Mouse (Mus musculus) stomach, embryonic 15.5 days (tissue): Measurements from ENCODE around the gene Gm10295. TPM values are rescaled to one million over a fixed set of nuclear protein-coding genes. Genes with fewer than 3 reads are reported as not detected.

Experiments used
- ATAC-seq: fragments of 200-750 bp; cut with Nextera tagmentation; 2 replicates; pipeline ENCODE4 v1.8.0; 2017; ENCODE audit warnings: low read depth, moderate number of reproducible peaks, moderate TSS enrichment; ENCODE audit not compliant: insufficient read depth, low FRiP score
- H3K27ac ChIP-seq: fragments of 300-500 bp; sonication (generic); 2 replicates; pipeline ENCODE4 v1.5.1; 2015; ENCODE audit warnings: mild to moderate bottlenecking, inconsistent platforms
- H3K27me3 ChIP-seq: fragments of 300-500 bp; sonication (generic); replicated peaks from 2 replicates; pipeline ENCODE4 v1.6.1; 2015; ENCODE audit warnings: inconsistent platforms
- H3K36me3 ChIP-seq: fragments of 300-500 bp; sonication (generic); 2 replicates; pipeline ENCODE4 v1.6.1; 2015; ENCODE audit warnings: inconsistent platforms
- H3K4me1 ChIP-seq: fragments of 300-500 bp; sonication (generic); 2 replicates; pipeline ENCODE4 v1.6.1; 2015; ENCODE audit warnings: inconsistent platforms
- H3K4me2 ChIP-seq: fragments of 300-500 bp; sonication (generic); 2 replicates; pipeline ENCODE4 v1.6.1; 2015; ENCODE audit warnings: mild to moderate bottlenecking, inconsistent platforms
- H3K4me3 ChIP-seq: fragments of 300-500 bp; sonication (generic); replicated peaks from 2 replicates; pipeline ENCODE4 v1.5.1; 2015; ENCODE audit warnings: inconsistent platforms
- H3K9ac ChIP-seq: fragments of 300-500 bp; sonication (generic); 2 replicates; pipeline ENCODE4 v1.6.1; 2015; ENCODE audit warnings: inconsistent platforms
- H3K9me3 ChIP-seq: fragments of 300-500 bp; sonication (generic); 2 replicates; pipeline ENCODE4 v1.6.1; 2016; ENCODE audit warnings: inconsistent platforms
- WGBS: fragments of 180-500 bp; shearing (Covaris S2); methylation state at CpG from one replicate; pipeline ENCODE4 v1.1.7; 2015; 5-methylcytosine and 5-hydroxymethylcytosine counted together
- polyA plus RNA-seq: library from polyadenylated mRNA; unstranded; fragments of >200 nt; fragmentation: Nextera tagmentation; extraction: Ambion mirVana; gene quantifications from 2 replicates; pipeline ENCODE4 v1.2.1, GENCODE M21; 2015

The Gm10295 gene
- polyA plus RNA-seq, 1 experiment from 2014 or later = not detected

GRCm38 (mm10) chr7:71379826-71380825 is 28.8 kb upstream of the Gm10295 start:
- H3K27ac ChIP-seq = peak overlapping the region; percentile 36; the same call in 1 of the 2 replicates
- H3K9ac ChIP-seq = no peak overlapping the region
- H3K4me1 ChIP-seq = peaks cover 12% of the 10 kb centered on the region
- no peaks in the 10 kb centered on the region for H3K9me3 ChIP-seq
- no peaks in the 10 kb centered on the region for H3K36me3 ChIP-seq
- H3K4me2 ChIP-seq = no peak overlapping the region; the same call in 1 of the 2 replicates
- 18% methylated on average over 18 of the region's 18 CpGs for WGBS
- no peak for ATAC-seq
- H3K27me3 ChIP-seq = no peaks in the 10 kb centered on the region
- no peak overlapping the region for H3K4me3 ChIP-seq

- peaks cover 5% of the 10 kb centered on the region; the same call in 1 of the 2 replicates for H3K4me1 ChIP-seq
- no peaks in the 10 kb centered on the region for H3K27me3 ChIP-seq
- no peak; the same call in 1 of the 2 replicates for ATAC-seq
- WGBS = 58% methylated on average over 18 of the region's 18 CpGs
- peak overlapping the region; percentile 21; the same call in 1 of the 2 replicates for H3K27ac ChIP-seq
- no peak overlapping the region for H3K9ac ChIP-seq
- no peak overlapping the region for H3K4me3 ChIP-seq
- H3K36me3 ChIP-seq = no peaks in the 10 kb centered on the region
- H3K4me2 ChIP-seq = no peak overlapping the region
- no peaks in the 10 kb centered on the region for H3K9me3 ChIP-seq
Measured at GRCm38 (mm10) chr7:71378812-71379760, 27.8 kb upstream of the Gm10295 start.

GRCm38 (mm10) chr7:71377983-71378382 is 26.7 kb upstream of the Gm10295 start:
- Histone ChIP-seq H3K4me2 (no peak overlapping the region), H3K27ac (no peak overlapping the region), H3K4me3 (no peak overlapping the region), H3K9me3 (no peaks in the 10 kb centered on the region), H3K36me3 (no peaks in the 10 kb centered on the region), H3K27me3 (no peaks in the 10 kb centered on the region), H3K9ac (no peak overlapping the region), H3K4me1 (no peaks in the 10 kb centered on the region)
- 59% methylated on average over 6 of the region's 6 CpGs for WGBS
- ATAC-seq = no peak

- no peak for ATAC-seq
- 32% methylated on average over 5 of the region's 5 CpGs for WGBS
- Histone ChIP-seq H3K9me3 (no peaks in the 10 kb centered on the region), H3K36me3 (no peaks in the 10 kb centered on the region), H3K4me1 (no peaks in the 10 kb centered on the region), H3K27me3 (no peaks in the 10 kb centered on the region), H3K27ac (no peak overlapping the region), H3K4me3 (no peak overlapping the region), H3K4me2 (no peak overlapping the region), H3K9ac (no peak overlapping the region)
Measured at GRCm38 (mm10) chr7:71374059-71374458, 22.8 kb upstream of the Gm10295 start.

DNA sequence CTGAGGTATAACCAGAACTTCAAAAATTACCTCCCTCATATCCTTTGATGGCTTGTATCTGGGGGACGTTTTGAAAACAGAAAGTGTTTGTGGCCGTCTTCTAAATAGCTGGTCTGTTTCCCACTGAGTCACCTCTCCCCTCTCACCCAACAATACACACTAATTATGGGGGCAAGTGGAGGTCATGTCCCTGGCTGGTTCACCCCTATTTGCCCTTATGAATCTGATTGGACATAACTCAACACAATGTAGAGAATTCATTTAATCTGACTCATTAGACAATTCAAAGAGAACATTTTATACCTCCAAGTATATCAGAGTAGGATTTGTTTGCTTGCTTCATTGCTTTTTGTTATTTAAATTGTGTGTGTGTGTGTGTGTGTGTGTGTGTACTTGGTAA is 20.6 kb upstream of the Gm10295 start:
- no peak overlapping the region for H3K9ac ChIP-seq

DNA sequence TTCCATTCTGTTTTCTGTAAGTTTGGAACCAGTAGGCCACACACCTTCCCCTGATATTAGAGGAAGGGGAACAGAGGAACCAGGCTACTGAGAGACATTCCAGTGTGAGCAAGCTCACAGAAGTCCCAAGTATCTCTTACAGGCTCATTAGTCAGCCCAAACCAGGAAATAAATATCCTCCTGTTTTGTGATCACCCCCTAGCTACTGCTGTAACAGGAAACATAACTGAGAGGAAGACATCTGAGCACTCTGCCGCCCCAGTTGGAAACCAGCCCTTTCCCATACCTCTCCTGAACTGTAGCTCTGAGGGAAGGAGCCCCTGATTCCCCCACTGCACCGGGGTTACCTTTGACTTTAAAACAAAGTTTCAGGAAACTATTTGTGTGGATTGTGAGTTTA is 19.5 kb upstream of the Gm10295 start:
- H3K4me3 ChIP-seq = no peak overlapping the region
- no peak overlapping the region for H3K27ac ChIP-seq
- no peak overlapping the region for H3K4me2 ChIP-seq
- no peaks in the 10 kb centered on the region for H3K27me3 ChIP-seq
- no peak for ATAC-seq
- no peaks in the 10 kb centered on the region for H3K36me3 ChIP-seq
- WGBS = 54% methylated on average over 2 of the region's 2 CpGs
- H3K9ac ChIP-seq = no peak overlapping the region
- no peaks in the 10 kb centered on the region for H3K9me3 ChIP-seq
- no peaks in the 10 kb centered on the region for H3K4me1 ChIP-seq

More for the DNA sequence above, 20.6 kb upstream of the Gm10295 start:
- no peaks in the 10 kb centered on the region for H3K27me3 ChIP-seq
- 47% methylated on average over 2 of the region's 2 CpGs for WGBS
- no peak overlapping the region for H3K4me3 ChIP-seq
- H3K27ac ChIP-seq = no peak overlapping the region
- no peaks in the 10 kb centered on the region for H3K9me3 ChIP-seq
- ATAC-seq = no peak
- H3K4me2 ChIP-seq = no peak overlapping the region
- no peaks in the 10 kb centered on the region for H3K36me3 ChIP-seq
- H3K4me1 ChIP-seq = no peaks in the 10 kb centered on the region

GRCm38 (mm10) chr7:71370128-71370527 is 18.8 kb upstream of the Gm10295 start:
- WGBS = 89% methylated on average over 3 of the region's 3 CpGs
- Histone ChIP-seq H3K9me3 (no peaks in the 10 kb centered on the region), H3K27ac (no peak overlapping the region), H3K9ac (no peak overlapping the region), H3K4me3 (no peak overlapping the region), H3K27me3 (no peaks in the 10 kb centered on the region), H3K4me2 (no peak overlapping the region), H3K4me1 (no peaks in the 10 kb centered on the region), H3K36me3 (no peaks in the 10 kb centered on the region)
- no peak for ATAC-seq

- Histone ChIP-seq H3K9me3 (no peaks in the 10 kb centered on the region), H3K4me2 (no peak overlapping the region), H3K4me3 (no peak overlapping the region), H3K27me3 (no peaks in the 10 kb centered on the region), H3K4me1 (no peaks in the 10 kb centered on the region), H3K36me3 (no peaks in the 10 kb centered on the region), H3K9ac (no peak overlapping the region), H3K27ac (peak overlapping the region; percentile 68; the same call in 1 of the 2 replicates)
- WGBS = 48% methylated on average over 13 of the region's 13 CpGs
- no peak for ATAC-seq
Measured at GRCm38 (mm10) chr7:71368543-71369181, 17.4 kb upstream of the Gm10295 start.

- no peak for ATAC-seq
- H3K27ac ChIP-seq = 0 out of 2 replicates have a peak overlapping the region, but pooled peaks have one; percentile 16
- 39% methylated on average over 5 of the region's 5 CpGs for WGBS
Measured at GRCm38 (mm10) chr7:71355596-71355995, 4.3 kb upstream of the Gm10295 start.

GRCm38 (mm10) chr7:71348922-71349321 is 2.4 kb downstream of the Gm10295 start:
- Histone ChIP-seq H3K4me1 (no peaks in the 10 kb centered on the region), H3K4me2 (no peak overlapping the region), H3K4me3 (no peak overlapping the region), H3K9ac (no peak overlapping the region), H3K27ac (no peak overlapping the region), H3K9me3 (no peaks in the 10 kb centered on the region), H3K36me3 (no peaks in the 10 kb centered on the region), H3K27me3 (no peaks in the 10 kb centered on the region)
- WGBS = 72% methylated on average over 9 of the region's 9 CpGs
- no peak for ATAC-seq

More at GRCm38 (mm10) chr7:71355596-71355995, 4.3 kb upstream of the Gm10295 start:
- Histone ChIP-seq H3K36me3 (no peaks in the 10 kb centered on the region), H3K9ac (no peak overlapping the region), H3K4me2 (no peak overlapping the region), H3K4me3 (no peak overlapping the region), H3K9me3 (no peaks in the 10 kb centered on the region), H3K27me3 (no peaks in the 10 kb centered on the region), H3K4me1 (no peaks in the 10 kb centered on the region)

DNA sequence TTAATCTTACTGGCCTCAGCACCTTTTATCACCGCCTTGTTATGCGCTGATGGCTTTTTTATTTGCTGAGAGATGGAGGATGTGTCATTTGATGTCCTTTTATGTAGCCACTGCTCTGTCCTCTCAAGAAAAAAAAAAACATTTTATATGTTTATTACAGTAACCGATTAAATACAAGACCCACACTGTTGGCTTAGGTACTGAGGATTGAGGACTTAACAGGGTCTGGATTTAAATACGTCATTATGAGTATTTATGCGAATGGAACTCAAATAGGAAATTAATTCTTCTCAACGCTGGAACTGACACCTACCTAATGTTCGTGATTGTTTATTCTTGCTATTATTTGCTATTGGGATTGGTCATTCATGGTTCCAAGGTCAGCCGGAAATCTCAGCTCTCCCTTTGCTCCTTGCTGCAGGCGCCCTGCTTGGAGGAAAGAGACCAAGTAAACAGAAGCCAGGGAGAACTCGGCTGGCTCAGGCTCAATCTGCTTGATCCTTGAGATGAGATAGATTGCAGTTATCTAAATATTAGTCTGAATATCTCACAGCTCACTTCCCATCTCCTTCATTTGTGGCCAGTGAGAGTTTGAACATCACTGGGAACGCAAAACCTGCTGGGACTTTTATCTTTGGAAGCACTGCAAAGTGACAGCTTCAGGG is 26.2 kb downstream of the Gm10295 start:
- ATAC-seq = no peak

More for the DNA sequence above, 26.2 kb downstream of the Gm10295 start:
- H3K36me3 ChIP-seq = no peaks in the 10 kb centered on the region
- H3K27ac ChIP-seq = no peak overlapping the region
- no peaks in the 10 kb centered on the region for H3K27me3 ChIP-seq
- WGBS = 45% methylated on average over 11 of the region's 11 CpGs
- H3K4me3 ChIP-seq = no peak overlapping the region
- H3K9me3 ChIP-seq = no peaks in the 10 kb centered on the region
- no peaks in the 10 kb centered on the region for H3K4me1 ChIP-seq
- H3K9ac ChIP-seq = no peak overlapping the region
- no peak overlapping the region for H3K4me2 ChIP-seq
